Mouse (Mus musculus) 3T3-L1 (cell line): ENCODE measurements around the gene Sorl1.

Experiments
- DNase-seq: peaks from one replicate; pipeline ENCODE4 v3.0.0-alpha.2; 2015; ENCODE audit warnings: low read depth, low spot score

Sorl1 gene

GRCm38 (mm10) chr9:41958282-41958681, 165.8 kb downstream of the Sorl1 start:
- no peak for DNase-seq

GRCm38 (mm10) chr9:41953486-41953885, 170.6 kb downstream of the Sorl1 start:
- peak; percentile 89 for DNase-seq

- DNase-seq: peak; percentile 20
These were observed 171.4 kb downstream of the Sorl1 start for GRCm38 (mm10) chr9:41952650-41953204.

DNA sequence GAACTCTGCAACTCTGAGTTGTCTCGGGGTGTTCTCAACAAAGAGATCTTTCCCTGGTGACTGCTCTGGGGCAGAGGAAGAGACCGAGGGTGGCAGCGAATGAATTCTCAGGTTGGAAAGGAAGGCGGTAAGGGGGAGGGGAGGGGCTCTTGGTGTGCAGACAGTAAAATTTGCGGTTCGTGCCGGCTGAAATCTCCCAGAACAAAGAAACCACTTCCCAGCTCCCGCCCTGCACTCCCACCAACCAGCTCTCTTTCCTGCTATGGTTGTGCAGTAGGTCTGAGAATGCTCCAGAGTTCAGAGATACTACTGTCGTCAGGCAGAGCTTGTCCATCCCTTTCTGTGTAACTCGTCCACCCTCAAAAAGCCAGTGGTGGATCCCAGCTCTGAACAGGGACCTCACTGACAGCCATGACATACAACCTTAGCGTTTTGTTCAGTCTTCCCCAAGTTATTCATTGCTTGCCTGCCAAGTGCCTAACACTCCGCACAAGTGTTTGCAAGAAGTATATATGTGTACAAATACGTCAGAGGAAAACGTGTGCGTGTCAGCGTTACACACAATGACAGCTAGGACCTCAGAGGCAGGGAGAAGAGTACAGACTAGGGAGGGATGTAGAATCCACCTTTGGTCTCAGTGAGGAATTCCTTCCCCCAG, 172.5 kb downstream of the Sorl1 start:
- peak; percentile 83 for DNase-seq

DNA sequence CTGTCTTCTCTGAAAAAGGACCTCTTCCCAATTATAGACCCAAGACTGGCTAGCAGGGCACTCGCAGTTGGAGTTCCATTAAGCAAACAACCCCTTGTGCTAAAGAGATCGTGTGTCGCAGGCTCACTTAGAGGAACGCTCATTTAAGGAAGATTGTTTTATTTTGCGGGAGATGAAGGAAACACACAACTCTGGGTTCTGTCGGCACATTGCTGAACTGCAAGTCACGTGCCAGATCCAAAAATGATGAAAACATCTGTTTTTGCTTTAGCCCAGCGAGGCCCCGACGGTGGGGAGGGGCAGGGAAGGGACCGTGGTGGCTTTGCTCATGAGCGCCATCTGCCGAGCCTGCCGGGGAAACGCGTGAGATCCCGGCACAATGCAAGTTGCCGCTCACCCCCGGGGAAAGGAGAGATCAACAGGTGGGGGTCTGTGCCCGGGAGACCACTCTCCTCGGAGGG, 173.1 kb downstream of the Sorl1 start:
- DNase-seq: peak; percentile 95

DNA sequence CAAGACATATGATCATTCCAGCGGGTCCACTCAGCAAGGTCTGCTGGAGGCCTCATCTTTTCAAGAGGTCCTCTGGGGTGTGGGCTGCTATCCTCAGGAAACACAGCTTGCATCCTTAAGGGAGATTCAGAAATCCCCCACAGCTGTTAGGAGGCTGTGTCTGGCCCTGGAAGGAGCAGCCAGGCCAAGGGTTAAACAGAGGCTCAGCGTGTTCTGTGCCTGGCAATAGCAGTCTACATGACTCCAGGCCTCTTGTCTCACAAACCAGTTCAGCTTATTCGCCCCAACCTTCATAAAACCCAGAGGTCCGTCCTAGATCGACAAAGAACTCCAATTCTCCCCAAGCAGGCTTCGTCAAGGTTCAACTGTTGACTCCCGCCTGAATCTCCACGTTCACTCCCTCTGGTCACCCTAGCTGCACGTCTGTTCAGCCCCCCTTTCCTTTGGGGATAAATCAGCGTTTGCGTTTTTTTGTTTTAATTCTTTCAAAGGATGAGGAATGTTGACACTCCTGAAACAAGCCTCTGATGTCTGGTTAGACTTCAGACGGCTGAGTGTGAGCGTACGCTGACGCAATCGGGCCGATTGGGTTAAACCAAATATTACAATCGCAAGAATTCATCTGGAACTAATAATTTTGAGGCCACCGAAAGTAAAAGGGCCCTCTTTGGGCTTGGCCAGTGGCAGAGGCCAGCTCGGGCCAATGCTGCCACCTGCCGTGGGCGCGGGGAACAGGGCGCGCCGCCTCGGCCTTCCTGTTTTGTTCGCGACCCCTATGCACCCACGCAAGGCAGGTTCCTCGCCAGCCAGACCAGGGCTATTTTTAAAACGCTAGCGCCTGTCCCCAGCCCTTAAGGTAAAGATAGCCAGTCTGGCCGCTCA, 173.7 kb downstream of the Sorl1 start:
- DNase-seq: peak; percentile 96

- DNase-seq: no peak
These were observed 174.6 kb downstream of the Sorl1 start for GRCm38 (mm10) chr9:41949476-41949875.

GRCm38 (mm10) chr9:41944964-41945363, 179.1 kb downstream of the Sorl1 start:
- no peak for DNase-seq

- no peak for DNase-seq
These were observed 181.0 kb downstream of the Sorl1 start for GRCm38 (mm10) chr9:41942970-41943635.

- DNase-seq: no peak
These were observed 183.7 kb downstream of the Sorl1 start for GRCm38 (mm10) chr9:41940311-41940853.

- no peak for DNase-seq
These were observed 185.6 kb downstream of the Sorl1 start for GRCm38 (mm10) chr9:41938449-41938848.

DNA sequence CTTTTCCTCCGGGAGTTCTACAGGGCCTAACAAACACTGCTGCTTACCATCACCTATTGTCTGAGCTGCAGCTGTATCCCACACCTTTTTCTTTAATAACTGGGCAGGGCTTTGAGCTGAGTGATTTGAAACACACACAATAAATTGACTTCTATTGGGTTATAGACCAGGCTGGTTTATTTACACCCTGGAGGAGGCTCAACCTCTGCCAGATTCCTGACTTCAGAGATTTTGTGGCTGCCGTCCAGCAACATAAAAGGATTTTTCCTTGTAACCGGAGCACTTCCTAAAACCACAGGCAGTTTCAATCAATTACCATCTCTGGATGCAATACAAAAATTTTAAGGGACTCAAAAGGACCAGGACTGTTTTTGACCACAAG, 186.1 kb downstream of the Sorl1 start:
- DNase-seq: peak; percentile 74

DNA sequence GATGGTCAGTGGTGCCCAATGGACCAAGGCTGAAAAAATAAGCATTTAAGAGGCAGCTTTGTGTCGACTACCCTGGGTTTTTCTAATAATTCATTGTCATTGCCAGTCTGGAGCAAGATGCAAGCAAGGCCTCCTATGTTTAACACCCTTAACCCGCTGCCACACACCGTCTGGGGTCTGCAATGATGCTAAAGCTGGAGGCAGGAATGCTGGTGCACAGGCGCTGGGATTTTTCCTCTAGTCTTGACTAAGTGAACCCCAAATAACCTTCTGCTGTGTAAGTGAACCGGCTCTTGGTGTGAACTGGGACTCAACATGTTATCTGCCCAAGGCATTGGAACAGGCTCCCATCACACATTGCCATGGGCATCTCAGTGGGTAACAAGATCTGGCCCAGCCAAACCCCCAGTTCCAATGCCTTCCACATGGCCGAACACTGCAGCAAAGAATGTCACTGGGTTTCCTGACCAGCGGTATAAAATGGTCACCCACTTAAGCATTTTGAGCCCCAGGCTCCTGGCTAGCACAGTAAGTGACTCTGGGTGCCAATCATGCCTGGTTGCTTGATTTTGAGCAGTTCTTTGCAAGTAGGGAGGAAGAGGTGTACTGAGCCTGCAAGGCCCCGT, 186.6 kb downstream of the Sorl1 start:
- DNase-seq: peak; percentile 38

DNA sequence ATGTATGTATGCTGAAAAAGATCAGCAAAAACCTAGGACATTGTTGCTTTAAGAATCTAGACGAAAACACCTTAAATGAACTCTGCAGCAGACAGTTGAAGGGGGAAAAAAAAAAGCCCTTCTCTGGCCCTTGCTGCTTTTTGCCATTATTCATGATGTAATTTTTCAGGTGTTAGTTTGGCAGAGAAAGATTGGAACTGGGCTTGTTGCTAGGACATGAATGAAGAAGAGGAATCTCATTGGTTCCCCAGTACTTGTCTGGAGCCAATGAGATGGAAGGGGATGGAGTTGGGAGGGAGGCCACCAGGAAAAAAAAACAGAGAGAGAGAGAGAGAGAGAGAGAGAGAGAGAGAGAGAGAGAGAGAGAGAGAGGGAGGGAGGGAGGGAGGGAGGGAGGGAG, 187.5 kb downstream of the Sorl1 start:
- DNase-seq: no peak

- DNase-seq: no peak
These were observed 188.1 kb downstream of the Sorl1 start for GRCm38 (mm10) chr9:41935979-41936378.

DNA sequence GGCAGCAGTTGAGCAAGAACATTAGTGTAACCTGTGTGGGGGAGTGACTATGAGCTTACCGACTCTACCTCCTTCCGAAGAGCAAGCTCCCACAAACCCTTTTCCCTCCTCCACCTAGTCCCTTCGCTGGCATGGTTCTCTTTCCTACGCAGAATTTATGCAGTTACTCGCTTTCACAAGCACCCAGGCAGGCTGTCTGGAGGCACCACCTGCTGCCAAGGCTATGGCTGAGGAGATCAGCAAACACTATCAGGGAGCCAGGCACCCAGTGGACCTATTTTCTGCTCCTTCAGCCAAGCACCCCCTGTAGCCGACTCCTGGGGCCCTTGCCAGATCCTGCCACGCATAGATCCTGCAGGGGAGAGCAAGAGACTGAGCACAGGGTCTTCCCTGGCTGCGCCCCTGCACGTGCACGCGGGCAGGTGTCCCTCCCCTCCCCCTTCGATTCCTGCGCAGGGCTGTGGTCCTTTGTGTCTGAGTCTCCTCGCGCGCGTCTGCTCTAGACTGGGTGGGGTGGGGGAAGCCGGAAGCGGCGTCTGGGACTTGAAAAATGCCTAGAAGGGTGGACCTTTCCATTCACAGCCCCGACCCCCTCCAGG, 188.6 kb downstream of the Sorl1 start:
- no peak for DNase-seq

GRCm38 (mm10) chr9:41934848-41935372, 189.2 kb downstream of the Sorl1 start:
- DNase-seq: no peak

GRCm38 (mm10) chr9:41929986-41930385, 194.1 kb downstream of the Sorl1 start:
- DNase-seq: no peak

DNA sequence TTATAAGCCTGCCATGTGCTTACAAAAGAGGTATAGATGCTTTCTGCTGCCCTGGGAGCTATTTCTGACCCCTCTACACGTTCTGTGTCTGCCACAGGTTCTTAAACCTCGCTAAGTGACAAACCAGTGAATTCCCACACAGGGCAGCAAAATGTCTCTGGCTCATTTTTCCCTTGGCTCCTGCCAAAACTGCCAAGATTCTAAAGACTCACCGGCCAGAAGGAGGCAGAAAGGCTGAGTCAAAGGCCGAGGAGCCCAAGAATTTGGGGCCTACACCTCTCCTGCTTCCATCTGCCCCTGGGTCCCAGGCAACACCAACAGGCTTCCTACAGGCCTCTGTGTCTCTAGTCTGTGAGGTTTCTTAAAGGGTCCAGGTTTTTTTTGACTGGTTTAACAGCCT, 198.4 kb downstream of the Sorl1 start:
- DNase-seq: no peak

DNA sequence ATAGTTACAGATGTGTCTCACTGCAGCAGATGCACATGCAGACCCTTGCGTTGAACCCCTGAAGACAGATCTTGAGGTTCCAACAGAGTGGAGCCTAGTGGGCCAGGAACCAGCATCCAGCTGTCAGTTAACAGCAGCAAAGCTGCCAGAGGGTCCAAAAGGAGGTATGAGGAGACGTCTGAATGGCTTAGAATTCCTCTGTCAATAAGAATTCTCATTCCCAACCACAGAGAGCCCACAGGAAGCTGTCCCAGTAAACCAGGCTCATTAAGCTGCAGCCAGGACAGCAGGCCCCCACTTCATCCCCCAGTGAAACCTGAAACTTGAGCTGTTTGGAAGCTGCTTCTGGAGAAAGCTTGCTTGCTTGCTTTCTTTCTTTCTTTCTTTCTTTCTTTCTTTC, 200.0 kb downstream of the Sorl1 start:
- DNase-seq: peak; percentile 73

- no peak for DNase-seq
These were observed 201.7 kb downstream of the Sorl1 start for GRCm38 (mm10) chr9:41922416-41922815.
